Comparison of ENCODE assay signal across 10 mouse cellular contexts in the genomic region with DNA sequence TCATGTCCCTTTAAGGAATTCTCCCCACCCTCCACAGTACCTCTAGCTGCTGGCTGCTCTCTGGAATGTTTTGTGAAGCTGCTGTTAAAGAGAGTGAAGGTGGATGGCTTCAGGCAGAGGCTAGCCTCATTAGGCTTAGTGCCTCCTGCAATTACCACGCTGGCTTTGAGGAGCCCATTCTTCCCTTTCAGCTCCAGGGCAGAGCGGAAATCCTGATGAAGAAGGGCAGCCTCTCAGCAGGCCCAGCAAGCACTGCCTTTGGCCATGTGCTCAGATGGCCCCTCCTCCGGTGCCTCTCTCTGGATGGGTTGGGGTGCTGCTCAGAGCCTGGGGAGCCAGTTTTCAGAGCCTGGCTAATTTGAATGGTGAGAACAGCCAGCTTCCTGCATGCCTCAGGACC. TPM values are rescaled to one million over a fixed set of nuclear protein-coding genes. Genes with fewer than 3 reads are reported as not detected.
DNase-seq lines count a peak whose midpoint lies in the region; ATAC-seq and TF ChIP-seq lines count a peak whose summit lies in the region.
"Had no signal": no experiment of that assay in that cellular context is flagged by ENCODE, and none has a peak within 500 bp of the region (broad histone marks: within the 10 kb centered on the region; RNA-seq: fewer than 3 reads in every experiment).

No protein-coding gene starts in this region.

- H3K27me3 ChIP-seq in forebrain, embryonic 10.5 days (ENCODE audit: poor library complexity, severe bottlenecking): peaks cover 10% of the 10 kb centered on the region
- no peaks in the 10 kb centered on the region for H3K27me3 ChIP-seq in forebrain, embryonic 15.5 days
- H3K27me3 ChIP-seq in limb, embryonic 14.5 days (ENCODE audit: control insufficient read depth, insufficient read depth, low read length): no peaks in the 10 kb centered on the region
- no peaks in the 10 kb centered on the region for H3K27me3 ChIP-seq in cerebellum, adult 2 months (ENCODE audit: control insufficient read depth, insufficient read depth, low read length)
- no peaks in the 10 kb centered on the region for H3K27me3 ChIP-seq in intestine, postnatal 0 days (replicated peaks; ENCODE audit: control insufficient read depth, insufficient read depth, low read length)

- peaks cover 18% of the 10 kb centered on the region for H3K4me1 ChIP-seq in forebrain, embryonic 10.5 days
- peaks cover 5% of the 10 kb centered on the region; the same call in 1 of the 2 replicates for H3K4me1 ChIP-seq in forebrain, embryonic 15.5 days
- H3K4me1 ChIP-seq in limb, embryonic 14.5 days (ENCODE audit: control insufficient read depth, insufficient read depth, low read length): peaks cover 25% of the 10 kb centered on the region
- H3K4me1 ChIP-seq in cerebellum, adult 2 months (ENCODE audit: control insufficient read depth, insufficient read depth, low read length): no peaks in the 10 kb centered on the region; the same call in 1 of the 2 replicates
- H3K4me1 ChIP-seq in intestine, postnatal 0 days (replicated peaks; ENCODE audit: control insufficient read depth, insufficient read depth, low read length): no peaks in the 10 kb centered on the region

- H3K27ac ChIP-seq in forebrain, embryonic 10.5 days: peak overlapping the region; percentile 71
- no peak overlapping the region for H3K27ac ChIP-seq in forebrain, embryonic 15.5 days (replicated peaks)
- H3K27ac ChIP-seq in limb, embryonic 14.5 days (replicated peaks; ENCODE audit: low read depth, low read length): 0 out of 2 replicates have a peak overlapping the region, but pooled peaks have one; percentile 26
- H3K27ac ChIP-seq in cerebellum, adult 2 months (ENCODE audit: insufficient read depth, low read length): no peak overlapping the region
- H3K27ac ChIP-seq in intestine, postnatal 0 days (ENCODE audit: low read depth, low read length): no peak overlapping the region

- ATAC-seq in forebrain, embryonic 15.5 days (replicated peaks): no peak
- ATAC-seq in limb, embryonic 14.5 days (ENCODE audit: low FRiP score, low read depth): 0 out of 2 replicates have a peak, but pooled peaks have one; percentile 26
- ATAC-seq in intestine, postnatal 0 days: no peak

- no peak for TF ChIP-seq CTCF in cerebellum, adult 2 months (IDR thresholded peaks at IDR 0.05; ENCODE audit: borderline replicate concordance, insufficient read depth, low read depth, low read length)
- no peak for TF ChIP-seq CTCF in intestine, postnatal 0 days (IDR thresholded peaks at IDR 0.05; ENCODE audit: low read depth)

- 13% methylated on average over 3 of the region's 3 CpGs for WGBS in forebrain, embryonic 10.5 days
- 13% methylated on average over 3 of the region's 3 CpGs for WGBS in forebrain, embryonic 15.5 days
- 16% methylated on average over 3 of the region's 3 CpGs for WGBS in limb, embryonic 14.5 days
- 47% methylated on average over 3 of the region's 3 CpGs for WGBS in cerebellum, adult 2 months
- 56% methylated on average over 3 of the region's 3 CpGs for WGBS in intestine, postnatal 0 days

- H3K4me3 ChIP-seq in forebrain, embryonic 10.5 days: no peak overlapping the region
- no peak overlapping the region for H3K4me3 ChIP-seq in forebrain, embryonic 15.5 days
- no peak overlapping the region for H3K4me3 ChIP-seq in limb, embryonic 14.5 days (replicated peaks; ENCODE audit: low read length)
- H3K4me3 ChIP-seq in cerebellum, adult 2 months (replicated peaks; ENCODE audit: insufficient read depth, low read depth, low read length): no peak overlapping the region
- no peak overlapping the region for H3K4me3 ChIP-seq in intestine, postnatal 0 days (ENCODE audit: low read depth, low read length)

- DNase-seq in forebrain, embryonic 10.5 days (ENCODE audit: extremely low spot score, low spot score): peak; percentile 51
- peak; percentile 14 to 23 for DNase-seq in right cerebral cortex, postnatal 36 days (ENCODE audit: low spot score in 2 of 2)
- no peak for DNase-seq in right cerebral cortex, adult 2 months (ENCODE audit: low spot score in 2 of 2)
- no peak for DNase-seq in limb, embryonic 14.5 days (ENCODE audit: low spot score)
- no peak for DNase-seq in cerebellum, adult 2 months
- DNase-seq in thymus, postnatal 25 days: no peak
- DNase-seq: left cerebral cortex, postnatal 4 days; lung, postnatal 10 days had no signal

- H3K9ac ChIP-seq in forebrain, embryonic 15.5 days (replicated peaks): no peak overlapping the region
- H3K9ac ChIP-seq in limb, embryonic 14.5 days (ENCODE audit: low read depth, low read length, severe bottlenecking): no peak overlapping the region
- H3K9ac ChIP-seq in intestine, postnatal 0 days (ENCODE audit: low read depth, low read length): no peak overlapping the region

- no peak overlapping the region for H3K4me2 ChIP-seq in forebrain, embryonic 15.5 days (replicated peaks)
- no peak overlapping the region for H3K4me2 ChIP-seq in limb, embryonic 14.5 days (replicated peaks; ENCODE audit: low read depth, low read length, severe bottlenecking)
- H3K4me2 ChIP-seq in intestine, postnatal 0 days (replicated peaks; ENCODE audit: low read depth): no peak overlapping the region

- H3K9me3 ChIP-seq in forebrain, embryonic 10.5 days: peaks cover 6% of the 10 kb centered on the region
- H3K9me3 ChIP-seq in forebrain, embryonic 15.5 days: no peaks in the 10 kb centered on the region
- H3K9me3 ChIP-seq in limb, embryonic 14.5 days (ENCODE audit: control insufficient read depth, low read length): peaks cover 10% of the 10 kb centered on the region; the same call in 1 of the 2 replicates
- H3K9me3 ChIP-seq in intestine, postnatal 0 days (ENCODE audit: control insufficient read depth): no peaks in the 10 kb centered on the region

- H3K36me3 ChIP-seq in forebrain, embryonic 10.5 days (replicated peaks): no peaks in the 10 kb centered on the region
- H3K36me3 ChIP-seq in forebrain, embryonic 15.5 days: no peaks in the 10 kb centered on the region
- no peaks in the 10 kb centered on the region for H3K36me3 ChIP-seq in limb, embryonic 14.5 days (ENCODE audit: control insufficient read depth, insufficient read depth, low read length)
- H3K36me3 ChIP-seq in intestine, postnatal 0 days (ENCODE audit: control insufficient read depth, insufficient read depth): no peaks in the 10 kb centered on the region

- TF ChIP-seq POLR2A in limb, embryonic 14.5 days (IDR thresholded peaks at IDR 0.05; ENCODE audit: borderline replicate concordance, extremely low read depth, insufficient read depth, insufficient read length): no peak
- TF ChIP-seq POLR2A in cerebellum, adult 2 months (IDR thresholded peaks at IDR 0.05; ENCODE audit: borderline replicate concordance, insufficient read depth, low read length): no peak

RNA-seq across cellular contexts. Expression of a gene that starts 18.9 kb away (rescaled TPM):
- 2.3 and 2.7 TPM in 2 replicates for polyA plus RNA-seq in forebrain, embryonic 10.5 days (2016; fragmentation: Nextera tagmentation; extraction: Ambion mirVana)
- polyA plus RNA-seq in forebrain, embryonic 15.5 days (2015; fragmentation: Nextera tagmentation; extraction: Ambion mirVana): 14.2 and 15.2 TPM in 2 replicates
- polyA plus RNA-seq in limb, embryonic 14.5 days (2012; rRNA removed): 421 and 443 TPM in 2 replicates
- 474 and 556 TPM in 2 replicates for polyA plus RNA-seq in limb, embryonic 14.5 days (2014; fragmentation: Nextera tagmentation; extraction: Ambion mirVana)
- 65.0 and 78.2 TPM in 2 replicates for polyA plus RNA-seq in cerebellum, adult 2 months (2012; rRNA removed)
- 19.3 and 19.4 TPM in 2 replicates for polyA plus RNA-seq in intestine, postnatal 0 days (2015; fragmentation: Nextera tagmentation; extraction: Ambion mirVana)

Comparison
In these comparisons a context has a peak if more than half of its experiments do, and no peak if none do; other contexts are left out.
1. DNase-seq: peak in forebrain, embryonic 10.5 days (single experiment) and right cerebral cortex, postnatal 36 days (2 of 2); none in right cerebral cortex, adult 2 months (0 of 2), limb, embryonic 14.5 days (single experiment), cerebellum, adult 2 months (0 of 2) and thymus, postnatal 25 days (single experiment).
2. H3K27ac ChIP-seq: peak in forebrain, embryonic 10.5 days (single experiment) and limb, embryonic 14.5 days (single experiment); none in forebrain, embryonic 15.5 days (single experiment), cerebellum, adult 2 months (single experiment) and intestine, postnatal 0 days (single experiment).